Mouse (Mus musculus) heart, postnatal 36 days (tissue): ENCODE measurements around the gene Tmpo. TPM values are rescaled to one million over a fixed set of nuclear protein-coding genes. Genes with fewer than 3 reads are reported as not detected.

Experiments used
- DNase-seq, 2 experiments: peaks; one replicate each; pipeline ENCODE4 v3.0.0; 2021 to 2022
- intact Hi-C: fragments of 180-260 bp; cut with DNase I; formaldehyde crosslinking; loops from one replicate; pipeline ENCODE4 v1.15.1; 2025
- total RNA-seq, 2 experiments: library from RNA; stranded (reverse); gene quantifications; 2 replicates each; pipeline ENCODE4 v1.2.3; 2021

Tmpo gene
- total RNA-seq, 2 experiments from 2014 or later, result 37.8 to 46.3 TPM

DNA sequence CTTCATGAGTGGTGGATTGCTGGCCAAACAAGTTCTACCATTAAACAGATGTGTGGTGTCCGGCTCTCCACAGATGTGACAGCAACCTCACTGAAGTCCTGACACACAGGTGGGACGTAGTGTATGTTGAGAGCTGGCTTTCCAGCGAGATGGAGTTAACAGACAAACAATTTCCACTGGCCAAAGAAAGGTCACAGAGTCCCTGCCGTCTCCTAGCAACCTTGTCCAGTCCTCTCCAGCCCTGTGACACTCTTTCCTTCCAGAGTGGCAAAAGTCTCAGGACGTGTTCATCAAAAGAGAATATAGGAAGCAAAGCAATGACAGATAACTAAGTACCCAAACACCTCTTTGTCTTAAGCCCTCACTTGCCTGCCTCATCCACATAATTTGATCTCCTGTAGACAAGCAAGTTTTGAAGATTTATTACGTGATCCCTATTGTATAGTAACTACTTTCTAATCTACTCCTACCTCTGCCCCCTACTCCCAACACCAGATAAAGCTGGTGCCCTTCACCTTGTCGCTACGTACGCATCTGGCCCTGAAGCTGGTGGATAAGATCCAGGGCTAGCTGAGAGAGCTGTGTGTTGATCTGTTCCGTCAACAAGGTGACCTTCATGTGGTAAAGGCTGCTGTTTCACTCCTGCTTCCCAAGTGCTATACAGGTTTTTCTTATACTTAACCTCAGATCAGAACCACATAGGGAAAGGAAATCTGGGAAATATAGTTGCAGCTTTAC is 54.3 kb downstream of the Tmpo start:
- intact Hi-C loops, result no loop called here
- DNase-seq, result no peak

DNA sequence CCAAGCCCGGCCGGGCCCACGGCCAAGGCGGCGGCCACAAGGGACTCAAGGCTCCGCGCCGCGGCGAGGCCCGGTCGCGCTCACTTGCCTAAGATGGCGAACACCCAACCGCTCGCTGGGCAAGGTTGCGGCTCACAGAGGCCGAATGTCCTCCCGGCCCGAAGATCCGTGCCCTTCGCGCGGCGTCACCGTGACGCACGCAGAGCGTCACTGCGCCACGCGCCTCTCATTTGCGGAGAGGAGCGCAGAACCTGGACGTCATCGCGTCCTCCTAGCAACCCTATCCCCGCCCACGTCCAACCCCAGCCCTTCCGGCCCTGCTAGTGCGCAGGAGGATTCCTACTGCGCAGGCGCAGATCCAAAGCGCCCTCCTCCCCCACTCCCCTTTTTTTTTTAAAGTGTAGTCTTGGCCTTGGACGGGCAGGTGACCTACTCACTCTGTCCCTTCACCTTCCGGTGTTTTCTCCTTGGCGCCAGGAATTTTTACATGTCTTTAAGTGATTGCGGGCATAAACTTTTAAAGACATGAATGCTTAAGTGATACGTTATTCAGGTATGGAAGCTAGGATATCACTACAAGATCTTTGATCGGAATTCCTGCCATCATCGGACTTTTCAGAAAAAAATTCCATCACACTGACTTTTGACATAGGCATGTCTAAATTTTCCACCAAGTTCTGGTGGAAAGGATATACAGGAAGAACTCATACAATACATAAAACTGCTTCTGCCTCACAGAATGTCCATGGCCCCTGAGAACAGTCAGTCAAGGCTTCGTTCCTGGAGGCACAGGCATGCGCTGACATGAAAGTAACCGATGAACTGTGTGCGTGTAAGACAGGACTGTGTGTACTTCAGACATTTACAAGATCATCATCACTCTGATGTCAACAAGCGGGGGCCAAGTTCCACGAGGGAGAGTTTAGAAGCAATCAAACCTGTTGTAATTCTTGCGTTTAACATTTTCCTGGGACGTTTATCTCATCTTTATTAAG is 57.0 kb downstream of the Tmpo start, which contains the start of gene Slc25a3:
Gene Slc25a3 (minus strand): TSS at position 232 of the 995 bp plus-strand sequence.
- intact Hi-C loops, result loop anchor here (2.0 kb wide), 2 partner anchors 15 to 41 kb away; partner anchors contain the start of genes Apaf1 and Ikbip
- DNase-seq, result peak; percentile 97 to 98

DNA sequence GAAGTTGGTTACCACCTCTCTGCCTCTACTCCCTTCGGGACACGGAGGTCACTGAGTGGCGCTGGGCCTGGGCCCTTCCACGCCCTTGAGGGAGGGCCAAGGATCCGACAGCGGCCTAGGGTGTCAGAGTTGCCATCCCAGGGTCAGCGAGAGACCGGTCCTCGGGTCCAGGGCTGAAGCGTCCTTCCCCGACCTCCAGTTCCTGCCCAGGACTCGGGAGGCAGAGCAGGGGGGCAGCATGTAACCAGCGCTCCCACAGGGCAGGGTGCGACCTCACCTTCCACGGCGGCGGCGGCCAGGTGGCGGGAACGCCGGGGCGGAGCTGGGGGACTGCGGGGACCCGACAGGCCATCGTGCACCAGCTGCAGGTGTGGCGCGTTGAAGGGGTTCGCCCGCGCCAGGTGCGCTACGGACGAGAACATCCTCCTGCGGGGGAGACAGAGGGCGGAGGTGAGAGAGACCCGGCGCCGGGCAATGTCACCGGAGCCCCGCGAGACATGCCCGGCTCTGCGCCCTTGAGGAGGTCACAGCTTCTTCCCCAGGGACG is 57.8 kb downstream of the Tmpo start:
- DNase-seq, result peak in 1 of 2 experiments; percentile 52
- intact Hi-C loops, result loop anchor here (2.0 kb wide), 2 partner anchors 15 to 41 kb away; partner anchors contain the start of genes Apaf1 and Ikbip

DNA sequence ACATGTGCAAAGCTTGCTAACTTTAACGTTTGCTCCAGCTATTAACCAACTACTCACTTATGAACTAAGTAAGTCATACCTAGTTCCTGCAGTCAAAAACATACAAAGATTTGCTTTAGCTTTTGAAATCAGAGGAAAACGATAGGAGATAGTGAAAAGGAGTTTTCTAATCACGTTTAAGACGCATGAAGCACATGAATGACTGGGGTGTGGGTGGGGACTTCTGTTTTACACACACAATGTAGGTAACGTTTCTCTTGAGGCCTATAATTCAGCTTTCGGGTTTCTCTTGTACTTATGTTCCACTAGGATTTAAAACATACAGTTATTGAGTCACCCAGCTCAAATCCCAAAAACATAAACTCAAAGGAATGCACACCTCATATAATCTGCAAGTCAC is 58.5 kb downstream of the Tmpo start:
- DNase-seq, result no peak
- intact Hi-C loops, result loop anchor here (2.0 kb wide), 2 partner anchors 16 to 40 kb away; partner anchors contain the start of genes Apaf1 and Ikbip

DNA sequence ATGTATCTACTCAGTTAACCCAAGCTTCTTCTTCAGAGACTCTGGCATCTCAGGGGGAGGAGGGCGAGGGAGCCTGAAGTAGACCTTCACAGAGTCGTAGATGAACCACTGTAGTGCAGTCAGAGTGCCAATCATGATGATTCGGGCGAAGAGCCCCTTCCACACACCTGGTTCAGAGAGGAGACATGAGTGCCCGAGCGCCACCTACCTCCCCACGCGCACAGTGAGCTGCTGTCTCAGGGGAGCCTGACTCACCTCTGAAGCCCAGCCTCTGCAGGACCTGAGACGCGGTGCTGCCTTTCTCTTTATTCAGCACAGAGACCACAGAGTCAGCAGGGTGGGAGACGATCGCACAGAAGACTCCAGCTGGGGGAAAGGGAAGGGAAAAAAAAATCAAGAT is 64.2 kb downstream of the Tmpo start:
- intact Hi-C loops, result no loop called here
- no peak for DNase-seq

DNA sequence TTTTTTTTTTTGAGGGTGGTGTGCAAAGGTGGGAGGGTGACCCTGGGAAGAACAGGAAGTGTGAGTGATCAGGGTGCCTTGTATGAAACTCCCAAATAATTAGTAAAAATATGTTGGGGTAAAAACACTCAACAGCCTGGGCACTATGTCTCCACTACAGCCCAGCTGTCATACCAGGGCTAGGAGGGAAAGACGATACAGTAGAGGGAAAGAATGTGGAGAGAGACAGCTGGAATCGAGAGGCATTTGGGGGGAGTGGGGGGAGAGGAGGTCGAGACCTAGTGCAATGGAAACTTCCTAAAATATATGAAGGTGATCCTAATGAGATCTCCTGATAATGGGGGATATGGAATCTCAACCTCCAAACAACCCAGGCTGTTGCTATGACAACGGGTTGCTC is 71.3 kb downstream of the Tmpo start:
- intact Hi-C loops, result no loop called here
- DNase-seq, result no peak

DNA sequence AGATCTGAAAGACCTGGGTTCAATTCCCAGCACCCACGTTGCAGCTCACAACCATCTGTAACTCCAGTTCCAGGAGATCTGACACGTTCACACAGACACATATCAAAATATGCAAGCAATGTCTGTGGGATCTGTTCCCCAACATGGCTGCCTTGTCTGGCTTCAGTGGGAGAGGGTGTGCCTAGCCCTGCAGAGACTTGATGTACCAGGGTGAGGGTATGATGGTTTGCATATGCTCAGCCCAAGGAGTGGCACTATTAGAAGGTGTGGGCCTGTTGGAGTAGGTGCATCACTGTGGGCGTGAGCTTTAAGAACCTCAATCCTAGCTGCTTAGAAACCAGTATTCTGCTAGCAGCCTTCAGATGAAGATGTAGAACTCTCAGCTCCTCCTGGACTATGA is 75.1 kb downstream of the Tmpo start:
- intact Hi-C loops, result no loop called here

DNA sequence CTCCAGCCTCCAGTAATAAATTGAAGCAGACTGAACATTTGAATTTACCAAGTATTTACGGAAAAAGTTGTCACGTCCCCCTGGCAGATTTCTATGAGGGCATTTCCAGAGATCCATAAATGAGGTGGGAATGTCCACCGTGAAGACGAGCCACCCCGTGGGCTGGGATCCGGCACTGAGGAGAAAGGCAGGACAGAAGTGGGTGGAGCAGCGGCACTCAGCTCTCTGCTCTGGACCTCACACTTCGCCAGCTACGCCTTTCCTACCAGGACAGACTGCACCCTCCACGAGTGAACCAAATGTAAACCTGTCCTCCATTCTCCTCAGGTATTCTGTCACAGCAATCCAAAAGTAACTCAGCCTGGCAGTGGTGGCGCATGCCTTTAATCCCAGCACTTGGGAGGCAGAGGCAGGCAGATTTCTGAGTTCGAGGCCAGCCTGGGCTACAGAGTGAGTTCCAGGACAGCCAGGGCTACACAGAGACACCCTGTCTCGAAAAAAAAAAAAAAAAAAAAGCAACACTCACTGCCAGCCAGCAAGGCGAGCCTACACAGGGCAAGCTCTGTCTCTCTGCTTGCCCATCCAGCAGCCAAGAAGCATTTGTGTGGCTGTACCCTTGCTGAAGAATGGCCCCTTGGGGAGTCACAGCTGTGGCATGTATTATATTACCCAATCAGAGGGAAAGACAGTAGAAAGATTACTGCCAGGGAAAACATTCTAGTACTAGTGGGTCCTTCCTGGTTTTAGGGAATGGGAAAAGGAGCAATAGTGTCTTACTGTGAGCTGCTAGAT is 78.1 kb downstream of the Tmpo start:
- intact Hi-C loops, result no loop called here
- no peak for DNase-seq

More for the DNA sequence above, 75.1 kb downstream of the Tmpo start:
- no peak for DNase-seq

DNA sequence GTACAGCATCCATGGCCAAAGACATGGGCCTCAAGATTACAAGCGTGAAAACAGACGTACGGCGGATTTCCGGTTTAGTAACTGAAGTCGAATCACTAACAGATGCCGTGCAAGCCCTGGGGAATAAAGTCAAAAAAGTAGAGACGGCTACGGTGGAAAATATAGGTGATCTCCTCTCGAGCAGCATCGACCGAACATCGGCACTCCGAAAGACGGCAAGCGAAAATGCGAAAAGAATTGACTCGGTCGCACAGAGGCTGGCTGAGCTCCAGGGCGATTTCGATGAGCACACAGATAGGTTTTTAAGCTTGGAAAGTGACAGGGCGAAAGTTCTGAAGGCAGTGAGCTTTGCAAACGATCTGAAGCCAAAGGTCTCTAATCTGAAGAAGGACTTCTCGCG is 79.2 kb downstream of the Tmpo start:
- DNase-seq, result no peak

DNA sequence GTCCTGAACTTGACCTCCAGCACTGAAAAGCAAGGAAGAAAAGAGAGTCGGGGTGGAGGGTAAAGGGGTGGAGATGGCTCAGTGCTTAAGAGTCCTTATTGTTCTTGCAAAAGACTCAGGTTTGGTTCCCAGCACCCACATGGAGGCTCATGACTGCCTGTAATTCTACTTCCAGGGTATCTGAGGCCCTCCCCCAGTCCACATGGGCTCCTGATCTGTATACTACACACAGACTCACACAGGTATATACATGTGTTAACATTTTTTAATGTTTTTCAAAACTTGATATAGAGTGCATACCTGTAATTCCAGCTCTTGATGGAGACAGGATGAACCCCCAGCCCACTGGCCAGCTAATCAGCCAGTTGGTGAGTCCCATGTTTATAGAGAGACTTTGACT is 81.0 kb downstream of the Tmpo start:
- intact Hi-C loops, result no loop called here
- DNase-seq, result no peak

More for the DNA sequence above, 79.2 kb downstream of the Tmpo start:
- intact Hi-C loops, result no loop called here

DNA sequence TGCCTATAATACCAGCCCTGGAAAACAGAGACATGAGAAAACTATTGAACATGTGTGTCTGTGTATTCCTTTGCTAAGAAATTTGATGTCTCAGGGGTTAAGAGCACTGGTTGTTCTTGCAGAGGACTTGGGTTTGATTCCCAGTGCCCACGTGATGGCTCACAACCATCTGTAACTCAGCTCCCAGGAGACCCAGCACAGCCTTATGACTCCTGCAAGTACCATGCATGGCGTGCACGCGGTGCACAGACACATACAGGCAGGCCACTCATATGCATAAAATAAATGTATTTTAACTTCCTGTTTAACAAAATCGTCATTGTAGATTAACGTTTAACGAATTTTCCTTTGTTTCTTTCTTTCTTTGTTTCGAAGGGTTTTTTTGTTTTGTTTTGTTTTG is 83.1 kb downstream of the Tmpo start:
- no peak for DNase-seq
- intact Hi-C loops, result no loop called here

Other genes with a start within 250 kb of the Tmpo start
- 1 to 10 TPM; 7.8 to 8.2 TPM for gene Apaf1, start 98.5 kb downstream of the Tmpo start, total RNA-seq
- 10 to 100 TPM; 16.7 to 19.5 TPM for gene Ikbip, start 98.4 kb downstream of the Tmpo start, total RNA-seq
- gene Slc25a3, start 57.3 kb downstream of the Tmpo start, total RNA-seq, result 1,000 to 10,000 TPM; 2,503 to 2,587 TPM